Mouse (Mus musculus) small intestine, adult 2 months (tissue): ENCODE results near the gene Tmem139.

Source experiments
- CTCF ChIP-seq: fragments of 200-500 bp; IDR thresholded peaks from 2 replicates; pipeline ENCODE4 v1.5.1; 2012; ENCODE audit warnings: low read depth, mild to moderate bottlenecking, control low read depth, inconsistent platforms, low read length, moderate library complexity, mixed read lengths; ENCODE audit not compliant: insufficient replicate concordance, insufficient read length; ENCODE audit errors: extremely low read depth
- POLR2A ChIP-seq: fragments of 200-500 bp; IDR thresholded peaks from 2 replicates; pipeline ENCODE4 v1.6.1; 2012; ENCODE audit warnings: low read depth, mild to moderate bottlenecking, control low read depth, inconsistent platforms, low read length, moderate library complexity

GRCm38 (mm10) chr6:42225046-42225445 is 36.7 kb upstream of the Tmem139 start:
- TF ChIP-seq CTCF (no peak), POLR2A (no peak)
